Mouse (Mus musculus): Measurements from ENCODE around the gene Capn15. TPM values are rescaled to one million over a fixed set of nuclear protein-coding genes. Genes with fewer than 3 reads are reported as not detected.
A peak's percentile ranks its signal among the peaks of the same experiment; 100 is the strongest.

Capn15 gene
- polyA plus RNA-seq, 1 experiment from 2014 or later: 26.0 TPM

- Histone ChIP-seq H3K9ac (replicated peaks; ENCODE audit: low read length) (no peak overlapping the region), H3K9me3 (ENCODE audit: low read length) (no peaks in the 10 kb centered on the region)
- 74% methylated on average over 5 of the region's 5 CpGs for WGBS
Measured at GRCm38 (mm10) chr17:25980854-25981253, 4.7 kb downstream of the Capn15 start.

GRCm38 (mm10) chr17:25979829-25980738, 5.5 kb downstream of the Capn15 start:
- Histone ChIP-seq H3K4me2 (replicated peaks; ENCODE audit: low read depth, low read length) (no peak overlapping the region), H3K4me3 (ENCODE audit: low read length) (no peak overlapping the region), H3K9me3 (ENCODE audit: low read length) (no peaks in the 10 kb centered on the region), H3K36me3 (ENCODE audit: insufficient read depth, low read length) (0 out of 2 replicates have a peak, but pooled peaks cover 3% of the 10 kb centered on the region), H3K27me3 (ENCODE audit: insufficient read depth, low read length) (no peaks in the 10 kb centered on the region), H3K9ac (replicated peaks; ENCODE audit: low read length) (0 out of 2 replicates have a peak overlapping the region, but pooled peaks have one; percentile 11), H3K4me1 (ENCODE audit: insufficient read depth, low read length) (peaks cover 25% of the 10 kb centered on the region), H3K27ac (ENCODE audit: low read length) (peak overlapping the region; percentile 46; the same call in 1 of the 2 replicates)
- WGBS: 82% methylated on average over 5 of the region's 5 CpGs
- ATAC-seq (ENCODE audit: low FRiP score, low TSS enrichment): no peak

More at GRCm38 (mm10) chr17:25980854-25981253, 4.7 kb downstream of the Capn15 start:
- ATAC-seq (ENCODE audit: low FRiP score, low TSS enrichment): no peak
- Histone ChIP-seq H3K4me2 (replicated peaks; ENCODE audit: low read depth, low read length) (no peak overlapping the region), H3K4me3 (ENCODE audit: low read length) (no peak overlapping the region), H3K4me1 (ENCODE audit: insufficient read depth, low read length) (peaks cover 25% of the 10 kb centered on the region), H3K27ac (ENCODE audit: low read length) (no peak overlapping the region), H3K36me3 (ENCODE audit: insufficient read depth, low read length) (no peaks in the 10 kb centered on the region), H3K27me3 (ENCODE audit: insufficient read depth, low read length) (no peaks in the 10 kb centered on the region)

- H3K9ac ChIP-seq (replicated peaks; ENCODE audit: low read length): no peak overlapping the region
- H3K36me3 ChIP-seq (ENCODE audit: insufficient read depth, low read length): 0 out of 2 replicates have a peak, but pooled peaks cover 3% of the 10 kb centered on the region
- H3K27me3 ChIP-seq (ENCODE audit: insufficient read depth, low read length): no peaks in the 10 kb centered on the region
- peaks cover 15% of the 10 kb centered on the region for H3K4me1 ChIP-seq (ENCODE audit: insufficient read depth, low read length)
- H3K4me3 ChIP-seq (ENCODE audit: low read length): no peak overlapping the region
- 83% methylated on average over 4 of the region's 4 CpGs for WGBS
- no peak overlapping the region for H3K27ac ChIP-seq (ENCODE audit: low read length)
- H3K4me2 ChIP-seq (replicated peaks; ENCODE audit: low read depth, low read length): no peak overlapping the region
- H3K9me3 ChIP-seq (ENCODE audit: low read length): no peaks in the 10 kb centered on the region
- no peak for ATAC-seq (ENCODE audit: low FRiP score, low TSS enrichment)
Measured at GRCm38 (mm10) chr17:25970954-25971707, 14.5 kb downstream of the Capn15 start.

GRCm38 (mm10) chr17:25970448-25970847, 15.1 kb downstream of the Capn15 start:
- Histone ChIP-seq H3K4me3 (ENCODE audit: low read length) (no peak overlapping the region), H3K36me3 (ENCODE audit: insufficient read depth, low read length) (0 out of 2 replicates have a peak, but pooled peaks cover 2% of the 10 kb centered on the region), H3K27ac (ENCODE audit: low read length) (no peak overlapping the region), H3K4me1 (ENCODE audit: insufficient read depth, low read length) (peaks cover 15% of the 10 kb centered on the region), H3K27me3 (ENCODE audit: insufficient read depth, low read length) (no peaks in the 10 kb centered on the region), H3K9me3 (ENCODE audit: low read length) (no peaks in the 10 kb centered on the region), H3K9ac (replicated peaks; ENCODE audit: low read length) (no peak overlapping the region), H3K4me2 (replicated peaks; ENCODE audit: low read depth, low read length) (no peak overlapping the region)
- WGBS: 93% methylated on average over 9 of the region's 9 CpGs
- ATAC-seq (ENCODE audit: low FRiP score, low TSS enrichment): no peak

- Histone ChIP-seq H3K4me3 (ENCODE audit: low read length) (no peak overlapping the region), H3K36me3 (ENCODE audit: insufficient read depth, low read length) (peaks cover 7% of the 10 kb centered on the region; the same call in 1 of the 2 replicates), H3K9ac (replicated peaks; ENCODE audit: low read length) (no peak overlapping the region), H3K27ac (ENCODE audit: low read length) (peak overlapping the region; percentile 43; the same call in 1 of the 2 replicates), H3K4me2 (replicated peaks; ENCODE audit: low read depth, low read length) (no peak overlapping the region), H3K27me3 (ENCODE audit: insufficient read depth, low read length) (no peaks in the 10 kb centered on the region), H3K9me3 (ENCODE audit: low read length) (no peaks in the 10 kb centered on the region), H3K4me1 (ENCODE audit: insufficient read depth, low read length) (peaks cover 9% of the 10 kb centered on the region)
- peak; percentile 90 for ATAC-seq (ENCODE audit: low FRiP score, low TSS enrichment)
- 29% methylated on average over 1 of the region's 1 CpGs for WGBS
Measured at GRCm38 (mm10) chr17:25968176-25968575, 17.4 kb downstream of the Capn15 start.

GRCm38 (mm10) chr17:25967652-25968051, 17.9 kb downstream of the Capn15 start:
- ATAC-seq (ENCODE audit: low FRiP score, low TSS enrichment): peak; percentile 24; the same call in 1 of the 2 replicates
- WGBS: 43% methylated on average over 3 of the region's 3 CpGs
- Histone ChIP-seq H3K9me3 (ENCODE audit: low read length) (no peaks in the 10 kb centered on the region), H3K27me3 (ENCODE audit: insufficient read depth, low read length) (no peaks in the 10 kb centered on the region), H3K27ac (ENCODE audit: low read length) (peak overlapping the region; percentile 43; the same call in 1 of the 2 replicates), H3K4me2 (replicated peaks; ENCODE audit: low read depth, low read length) (no peak overlapping the region), H3K4me3 (ENCODE audit: low read length) (no peak overlapping the region), H3K36me3 (ENCODE audit: insufficient read depth, low read length) (peaks cover 12% of the 10 kb centered on the region; the same call in 1 of the 2 replicates), H3K4me1 (ENCODE audit: insufficient read depth, low read length) (peaks cover 9% of the 10 kb centered on the region), H3K9ac (replicated peaks; ENCODE audit: low read length) (no peak overlapping the region)

- H3K9ac ChIP-seq (replicated peaks; ENCODE audit: low read length): no peak overlapping the region
- no peak overlapping the region for H3K4me2 ChIP-seq (replicated peaks; ENCODE audit: low read depth, low read length)
- peaks cover 25% of the 10 kb centered on the region; the same call in 1 of the 2 replicates for H3K36me3 ChIP-seq (ENCODE audit: insufficient read depth, low read length)
- no peaks in the 10 kb centered on the region for H3K27me3 ChIP-seq (ENCODE audit: insufficient read depth, low read length)
- no peaks in the 10 kb centered on the region for H3K9me3 ChIP-seq (ENCODE audit: low read length)
- no peak overlapping the region for H3K27ac ChIP-seq (ENCODE audit: low read length)
- 89% methylated on average over 7 of the region's 7 CpGs for WGBS
- peaks cover 9% of the 10 kb centered on the region for H3K4me1 ChIP-seq (ENCODE audit: insufficient read depth, low read length)
- no peak overlapping the region for H3K4me3 ChIP-seq (ENCODE audit: low read length)
- ATAC-seq (ENCODE audit: low FRiP score, low TSS enrichment): no peak
Measured at GRCm38 (mm10) chr17:25964271-25964670, 21.3 kb downstream of the Capn15 start.

- Histone ChIP-seq H3K9ac (replicated peaks; ENCODE audit: low read length) (no peak overlapping the region), H3K4me1 (ENCODE audit: insufficient read depth, low read length) (no peaks in the 10 kb centered on the region), H3K4me2 (replicated peaks; ENCODE audit: low read depth, low read length) (no peak overlapping the region), H3K9me3 (ENCODE audit: low read length) (no peaks in the 10 kb centered on the region), H3K27me3 (ENCODE audit: insufficient read depth, low read length) (no peaks in the 10 kb centered on the region), H3K36me3 (ENCODE audit: insufficient read depth, low read length) (peaks cover 31% of the 10 kb centered on the region; the same call in 1 of the 2 replicates), H3K4me3 (ENCODE audit: low read length) (no peak overlapping the region), H3K27ac (ENCODE audit: low read length) (no peak overlapping the region)
- 91% methylated on average over 7 of the region's 7 CpGs for WGBS
- ATAC-seq (ENCODE audit: low FRiP score, low TSS enrichment): no peak
Measured at GRCm38 (mm10) chr17:25962413-25962905, 23.1 kb downstream of the Capn15 start.

GRCm38 (mm10) chr17:25961566-25961965, 24.0 kb downstream of the Capn15 start:
- WGBS: 89% methylated on average over 5 of the region's 5 CpGs
- no peak overlapping the region for H3K27ac ChIP-seq (ENCODE audit: low read length)
- peaks cover 31% of the 10 kb centered on the region; the same call in 1 of the 2 replicates for H3K36me3 ChIP-seq (ENCODE audit: insufficient read depth, low read length)
- H3K4me1 ChIP-seq (ENCODE audit: insufficient read depth, low read length): no peaks in the 10 kb centered on the region
- no peak overlapping the region for H3K4me3 ChIP-seq (ENCODE audit: low read length)
- H3K27me3 ChIP-seq (ENCODE audit: insufficient read depth, low read length): no peaks in the 10 kb centered on the region
- ATAC-seq (ENCODE audit: low FRiP score, low TSS enrichment): no peak
- H3K9ac ChIP-seq (replicated peaks; ENCODE audit: low read length): no peak overlapping the region
- no peak overlapping the region for H3K4me2 ChIP-seq (replicated peaks; ENCODE audit: low read depth, low read length)
- no peaks in the 10 kb centered on the region for H3K9me3 ChIP-seq (ENCODE audit: low read length)

Measured in kidney, embryonic 16.5 days (tissue).